Mouse (Mus musculus): ENCODE data around the gene Dedd.

- TF ChIP-seq CTCF (IDR thresholded peaks at IDR 0.05; ENCODE audit: insufficient read depth, low read depth, low read length), result no peak
- no peak for TF ChIP-seq POLR2A (IDR thresholded peaks at IDR 0.05; ENCODE audit: insufficient read depth, low read depth, low read length)
These were observed 701 bp upstream of the Dedd start for GRCm38 (mm10) chr1:171328244-171328643.

Measured in olfactory bulb, adult 2 months (tissue).